Mouse (Mus musculus): ENCODE results near the gene Scrn2. TPM values are rescaled to one million over a fixed set of nuclear protein-coding genes. Genes with fewer than 3 reads are reported as not detected.
A peak's percentile ranks its signal among the peaks of the same experiment; 100 is the strongest.

The Scrn2 gene
- total RNA-seq, 4 experiments from 2014 or later, result 4.3 to 6.9 (median 6.3) TPM

DNA sequence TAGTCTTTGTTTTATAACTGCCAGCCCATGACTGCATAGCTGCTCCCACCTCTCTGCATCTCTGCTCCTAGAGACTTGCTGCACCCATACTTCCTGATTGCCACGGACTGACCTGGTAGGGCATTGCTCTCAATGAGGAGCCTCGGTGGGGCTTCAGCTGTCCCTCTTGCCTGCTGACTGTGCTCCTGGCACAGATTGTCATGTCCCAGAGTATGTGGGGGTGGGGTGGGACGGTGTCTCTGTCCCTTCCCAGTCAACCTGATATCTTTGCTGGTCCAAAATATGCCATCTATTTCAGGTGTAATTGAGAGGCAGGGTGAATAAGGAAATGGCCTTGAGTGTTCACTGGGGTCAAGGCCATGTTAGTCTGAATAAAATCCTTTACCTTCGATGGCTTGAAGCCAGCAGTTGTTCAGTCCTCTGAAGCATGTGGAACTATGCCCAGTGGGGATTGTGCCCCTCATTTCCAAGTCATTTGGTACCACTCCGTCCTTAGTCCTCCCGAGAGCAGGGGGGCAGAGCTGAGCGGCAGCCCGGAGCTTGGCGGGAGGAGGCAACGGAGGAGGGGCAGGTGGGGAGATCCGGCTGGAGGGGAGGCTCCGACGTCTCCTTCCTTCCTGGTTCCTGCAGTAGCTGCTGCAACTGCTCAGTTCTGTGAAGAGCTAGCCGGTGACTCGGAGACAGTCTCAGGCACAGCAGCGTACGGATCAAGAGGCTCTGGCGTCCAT lies 20.6 kb downstream of the Scrn2 start, which contains the start of gene Osbpl7:
Gene Osbpl7 (plus strand): TSS at position 413 of the 728 bp plus-strand sequence.
- peak; percentile 70 to 73 for DNase-seq (ENCODE audit: low spot score in 2 of 2)

DNA sequence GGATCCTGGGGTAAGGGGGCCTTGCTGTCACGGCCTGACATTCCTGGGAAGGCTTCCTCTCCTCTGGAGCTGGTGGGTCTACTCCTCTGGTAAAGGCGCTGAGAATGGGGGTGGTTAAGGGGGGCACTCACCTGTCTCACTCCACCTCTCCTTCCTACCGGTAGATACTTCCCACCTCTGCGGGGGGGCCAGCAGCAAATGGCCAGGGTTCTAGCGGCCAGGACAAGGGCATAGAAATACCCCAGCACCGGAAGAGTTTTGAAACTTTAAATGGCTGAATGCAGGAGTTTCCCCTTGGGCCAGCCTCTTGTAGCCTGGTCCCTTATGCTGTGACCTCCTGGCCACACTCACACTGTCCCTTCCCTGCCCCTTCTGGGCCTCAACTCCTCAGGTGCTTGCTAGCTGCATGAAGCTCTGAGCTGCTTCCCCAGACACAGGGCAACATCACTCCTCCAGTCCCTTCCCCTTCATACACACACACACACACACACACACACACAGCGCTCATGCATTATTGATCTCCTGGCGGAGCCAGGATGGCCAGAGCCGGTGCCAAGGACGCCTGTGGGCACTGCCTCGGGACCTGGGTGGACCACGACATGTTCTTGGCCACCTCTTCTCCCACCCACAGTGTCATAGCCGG lies 21.3 kb downstream of the Scrn2 start:
- DNase-seq (ENCODE audit: low spot score in 2 of 2), result no peak

DNA sequence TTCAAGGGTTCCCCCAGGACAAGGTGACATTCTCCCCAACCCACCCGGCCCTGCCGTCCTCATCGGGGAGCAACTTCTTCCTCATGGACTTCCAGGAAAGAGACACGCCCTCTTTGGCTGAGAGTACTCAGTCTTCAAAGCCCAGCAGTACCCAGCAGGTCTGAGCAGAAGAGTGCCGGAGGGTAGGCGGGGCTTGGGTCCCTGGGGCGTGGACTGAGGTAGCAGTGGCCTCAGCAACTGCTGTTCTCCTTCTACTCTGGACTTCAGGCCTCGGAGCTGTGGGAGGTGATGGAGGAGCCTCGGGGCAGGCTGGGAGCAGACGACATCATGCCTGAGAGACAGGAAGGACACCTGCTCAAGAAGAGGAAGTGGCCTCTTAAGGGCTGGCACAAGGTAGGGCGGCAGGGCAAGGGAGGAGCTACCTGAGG lies 22.5 kb downstream of the Scrn2 start:
- DNase-seq (ENCODE audit: low spot score in 2 of 2), result no peak

DNA sequence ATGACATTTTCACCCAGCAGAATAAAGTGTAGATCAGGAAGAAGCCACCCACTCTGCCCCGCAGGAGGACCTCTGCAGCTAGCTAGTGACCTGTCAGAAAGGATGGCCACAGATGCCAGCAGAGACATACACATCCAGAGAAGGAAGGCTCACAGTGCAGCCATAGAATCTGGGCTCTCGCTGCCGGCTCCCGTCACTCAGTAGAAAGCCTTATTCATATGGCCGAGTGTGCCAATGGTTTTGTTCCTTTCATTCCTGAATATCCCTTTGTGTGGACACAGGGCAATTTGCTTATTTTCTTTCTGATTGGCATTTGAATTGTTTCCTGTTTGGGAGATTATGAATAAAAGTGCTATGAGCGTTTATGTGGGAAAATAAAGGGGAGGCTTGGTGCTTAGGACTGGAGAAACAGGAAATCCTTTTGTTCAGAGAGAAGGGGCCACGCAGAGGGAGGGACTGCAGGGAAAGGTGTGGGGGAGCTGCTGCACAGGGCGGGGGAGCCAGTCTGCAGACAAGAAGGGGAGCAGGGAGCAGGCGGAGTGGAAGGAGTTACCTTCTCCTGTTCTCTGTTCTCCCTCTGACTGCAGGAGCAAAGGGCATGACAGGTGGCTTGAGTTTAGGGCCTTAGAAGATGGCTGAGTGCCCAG lies 33.7 kb downstream of the Scrn2 start:
- DNase-seq (ENCODE audit: low spot score in 2 of 2), result peak in 1 of 2 experiments; percentile 40

DNA sequence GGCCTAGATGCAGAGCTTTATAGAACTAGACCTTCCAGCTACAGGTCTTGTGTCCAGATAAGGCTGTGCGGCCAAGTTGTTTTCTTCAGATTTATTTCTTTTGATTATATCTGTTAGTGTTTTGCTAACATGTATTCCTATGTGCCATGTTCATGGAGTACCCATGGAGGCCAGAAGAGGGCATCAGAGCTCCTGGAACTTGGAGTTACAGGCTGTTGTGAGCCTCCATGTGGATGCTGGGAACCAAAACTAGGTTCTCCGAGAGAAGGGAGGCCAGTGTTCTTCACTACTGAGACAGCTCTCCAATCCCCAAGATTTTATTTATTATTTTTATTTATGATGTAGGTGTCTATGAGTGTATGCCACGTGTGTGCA lies 34.2 kb downstream of the Scrn2 start:
- DNase-seq (ENCODE audit: low spot score in 2 of 2), result no peak

DNA sequence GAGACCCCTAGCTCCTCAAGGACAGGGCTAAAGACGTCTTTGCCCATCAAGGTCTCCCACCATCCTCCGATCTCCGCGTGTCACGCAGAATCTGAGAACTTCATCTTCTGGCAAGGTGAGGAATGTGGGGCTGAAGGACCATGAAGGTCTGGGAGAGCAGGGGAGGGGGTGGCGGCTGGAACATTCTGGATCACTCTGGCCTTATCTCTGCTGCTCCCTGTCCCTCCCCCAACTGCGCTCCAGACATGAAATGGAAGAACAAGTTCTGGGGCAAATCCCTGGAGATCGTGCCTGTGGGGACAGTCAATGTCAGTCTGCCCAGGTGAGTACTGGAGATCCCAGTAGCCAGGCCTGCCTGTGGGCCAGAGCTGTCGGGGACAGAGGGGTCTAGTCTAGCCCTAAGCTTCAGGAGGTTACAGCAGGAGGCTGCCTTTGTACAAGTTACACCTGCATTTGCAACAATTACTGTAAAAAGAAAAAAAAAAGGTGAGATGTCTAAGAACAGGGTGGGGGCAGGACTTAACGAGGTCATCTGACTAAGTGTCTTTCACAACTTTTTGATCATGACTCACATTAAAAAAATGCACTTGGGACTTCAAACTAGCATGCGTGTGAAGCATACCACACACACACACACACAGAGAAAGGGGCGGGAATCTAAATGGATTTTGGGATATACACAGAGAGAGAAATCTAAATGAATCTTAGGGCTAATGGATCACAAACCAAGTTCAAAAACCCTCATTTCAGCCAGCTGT lies 36.0 kb downstream of the Scrn2 start:
- DNase-seq (ENCODE audit: low spot score in 2 of 2), result no peak

DNA sequence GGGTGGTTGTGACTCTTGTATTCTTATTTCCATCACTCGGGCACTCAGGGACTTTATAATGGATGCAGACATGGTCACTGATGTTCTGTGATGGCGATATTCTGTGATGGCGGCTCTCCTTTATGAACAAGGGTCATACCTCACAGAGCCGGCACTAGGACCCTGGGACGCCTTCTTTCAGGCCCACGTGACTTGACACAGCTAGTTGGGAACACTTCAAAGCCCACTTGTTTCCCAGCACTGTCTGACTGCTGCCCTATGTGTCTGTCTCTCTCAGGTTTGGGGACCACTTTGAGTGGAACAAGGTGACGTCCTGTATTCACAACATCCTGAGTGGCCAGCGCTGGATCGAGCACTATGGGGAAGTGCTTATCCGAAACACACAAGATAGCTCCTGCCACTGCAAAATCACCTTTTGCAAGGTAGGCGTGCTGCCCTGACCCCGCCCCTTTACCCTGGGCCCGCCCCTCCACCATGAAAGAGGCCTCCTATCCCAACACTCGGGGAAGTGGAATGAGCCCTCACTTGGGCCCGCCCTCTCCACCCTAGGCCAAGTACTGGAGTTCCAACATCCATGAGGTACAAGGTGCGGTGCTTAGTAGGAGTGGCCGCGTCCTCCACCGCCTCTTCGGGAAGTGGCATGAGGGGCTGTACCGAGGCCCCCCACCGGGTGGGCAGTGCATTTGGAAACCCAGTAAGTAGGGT lies 37.1 kb downstream of the Scrn2 start:
- DNase-seq (ENCODE audit: low spot score in 2 of 2), result no peak

DNA sequence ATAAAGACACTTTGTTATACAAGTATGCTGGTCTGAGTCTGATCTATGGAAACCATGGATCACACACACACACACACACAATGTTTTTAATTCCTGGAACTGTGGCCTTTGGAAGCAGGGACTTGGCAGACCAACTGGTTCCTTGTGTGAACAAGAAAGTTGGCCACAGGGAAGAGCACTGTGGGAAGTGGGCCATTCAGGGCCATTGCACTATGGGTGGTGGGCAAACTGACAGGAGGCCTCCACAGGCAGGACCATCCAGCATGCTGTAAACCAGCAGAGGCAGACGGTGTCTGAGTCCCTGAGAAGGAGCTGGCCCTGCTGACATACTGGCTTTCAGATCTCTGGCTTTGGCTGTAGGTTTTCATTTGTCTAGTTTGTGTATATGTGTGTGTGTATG lies 39.6 kb downstream of the Scrn2 start:
- DNase-seq (ENCODE audit: low spot score in 2 of 2), result no peak

DNA sequence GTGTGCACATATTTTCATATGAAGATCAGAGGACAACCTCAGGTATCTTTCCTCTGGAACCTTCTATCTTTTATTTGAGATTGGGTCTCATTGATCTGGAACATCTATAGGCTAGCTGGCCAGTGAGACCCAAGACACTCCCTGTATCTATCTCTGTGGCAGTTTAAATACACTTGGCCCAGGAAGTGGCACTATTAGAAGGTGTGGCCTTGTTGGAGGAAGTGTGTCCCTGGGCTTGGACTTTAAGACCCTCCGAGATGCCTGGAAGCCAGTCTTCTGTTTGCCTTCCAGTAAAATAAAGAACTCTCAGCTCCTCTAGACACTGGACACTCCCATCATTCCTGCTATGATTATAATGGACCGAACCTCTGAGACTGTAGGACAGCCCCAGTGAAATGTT lies 40.0 kb downstream of the Scrn2 start:
- DNase-seq (ENCODE audit: low spot score in 2 of 2), result no peak

DNA sequence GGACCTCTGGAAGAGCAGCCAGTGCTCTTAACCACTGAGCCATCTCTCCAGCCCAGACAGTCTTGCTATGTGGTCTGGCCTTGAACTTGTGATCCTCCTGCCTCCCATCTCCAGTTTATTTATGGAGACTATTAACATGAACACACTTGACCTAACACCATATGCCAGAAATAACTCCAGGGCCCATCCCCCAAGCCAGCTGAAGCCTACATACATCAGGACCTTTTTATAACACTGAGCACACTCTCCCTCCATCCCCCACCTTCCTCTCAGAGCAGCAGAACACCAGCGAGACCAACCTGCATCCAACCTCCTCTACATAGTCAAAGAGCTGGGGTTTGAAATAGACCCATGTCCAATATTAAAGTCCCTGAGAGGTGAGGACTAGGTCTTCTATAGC lies 41.4 kb downstream of the Scrn2 start:
- DNase-seq (ENCODE audit: low spot score in 2 of 2), result no peak

DNA sequence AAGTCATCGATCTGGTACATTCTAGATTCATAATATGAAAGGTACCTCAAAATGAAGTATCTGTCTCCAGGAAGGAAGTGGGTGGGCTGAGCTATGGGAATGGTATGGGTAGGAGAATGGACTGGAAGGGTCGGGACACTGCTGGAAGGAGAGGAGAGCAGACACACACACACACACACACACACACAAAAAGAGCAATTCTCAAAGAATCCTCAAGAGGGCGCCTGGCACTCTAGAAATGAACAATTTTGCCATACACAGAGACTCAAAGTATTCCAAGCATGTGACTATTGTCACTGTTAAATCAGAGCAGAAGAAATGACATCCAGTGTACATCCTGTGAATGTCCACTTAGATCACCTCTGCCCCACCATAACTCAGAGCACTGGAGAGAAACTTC lies 42.8 kb downstream of the Scrn2 start:
- peak in 1 of 2 experiments; percentile 68 for DNase-seq (ENCODE audit: low spot score in 2 of 2)

DNA sequence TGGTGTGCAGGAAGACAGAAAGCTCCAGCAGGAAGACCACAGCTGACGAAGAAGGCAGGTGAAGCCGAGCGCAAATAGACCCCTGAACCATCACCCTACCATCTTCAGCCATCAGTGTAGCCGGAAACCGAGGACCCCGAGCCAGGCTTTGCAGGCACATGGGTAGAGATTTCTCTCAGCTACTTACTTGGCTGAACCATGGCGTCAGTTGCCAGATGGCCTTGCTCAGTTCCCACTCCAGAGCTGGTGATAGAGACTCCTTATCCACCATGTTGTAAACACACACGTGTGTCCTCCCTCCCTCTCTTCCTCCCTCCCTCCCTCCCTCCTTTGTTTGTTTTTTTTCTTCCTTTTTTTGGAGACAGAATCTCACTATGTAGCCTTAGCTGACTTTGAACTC lies 44.5 kb downstream of the Scrn2 start:
- DNase-seq (ENCODE audit: low spot score in 2 of 2), result no peak

DNA sequence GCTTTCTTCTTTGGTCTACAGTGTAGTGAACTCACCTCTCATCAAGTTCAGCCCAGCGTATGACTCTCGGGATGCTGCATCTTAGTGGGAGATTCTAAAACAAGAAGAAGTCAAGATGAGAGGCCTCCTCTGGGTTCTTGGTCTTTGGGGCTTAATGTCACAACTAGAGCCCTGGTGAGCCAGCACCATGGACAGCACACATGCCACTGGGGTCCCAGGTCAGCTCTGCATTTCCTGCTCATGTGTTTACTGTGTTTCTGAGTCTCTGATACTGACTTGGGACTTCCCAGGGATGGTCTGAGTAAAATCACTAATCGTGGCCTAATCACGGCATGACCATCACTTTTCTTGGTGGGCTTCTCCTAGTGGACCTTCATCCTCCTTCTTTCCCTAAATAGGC lies 49.0 kb downstream of the Scrn2 start:
- no peak for DNase-seq (ENCODE audit: low spot score in 2 of 2)

DNA sequence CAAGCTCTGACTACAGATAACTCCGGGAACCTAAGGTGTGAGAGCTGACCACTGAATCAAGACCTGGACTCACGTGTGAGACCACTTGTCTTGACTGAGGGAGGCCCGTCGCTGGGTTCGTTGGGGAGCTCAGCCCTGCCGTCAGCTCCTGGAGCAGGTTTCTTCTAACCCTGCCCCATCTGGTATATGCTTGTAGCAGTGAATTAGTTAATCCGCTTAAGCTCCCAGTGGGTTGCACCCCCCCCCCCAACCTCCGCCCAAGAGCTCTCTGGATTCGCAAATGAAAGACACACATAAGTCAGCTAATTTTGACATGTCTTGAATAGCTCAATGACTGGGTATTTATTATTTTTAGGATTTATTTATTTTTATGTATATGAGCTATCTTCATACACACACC lies 50.6 kb downstream of the Scrn2 start:
- DNase-seq (ENCODE audit: low spot score in 2 of 2), result no peak

DNA sequence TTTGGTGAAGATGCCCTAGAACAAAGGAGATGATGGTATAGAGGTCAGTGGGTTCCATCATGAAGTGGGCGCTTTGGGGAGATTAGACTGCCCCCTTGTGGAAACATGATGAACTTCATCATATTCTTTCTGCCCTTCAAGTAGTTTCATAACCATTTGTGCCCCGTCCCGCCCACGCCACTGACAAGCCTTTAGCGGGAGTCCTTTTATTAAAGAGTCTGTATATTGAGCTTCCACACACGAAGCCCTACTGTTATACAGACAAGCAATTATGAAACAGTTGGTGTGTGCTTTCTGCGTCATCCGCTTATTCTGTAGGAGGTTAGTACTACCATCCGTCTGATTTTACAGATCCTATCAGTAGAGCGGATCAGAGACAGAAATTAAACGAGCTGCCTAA lies 53.2 kb downstream of the Scrn2 start:
- DNase-seq (ENCODE audit: low spot score in 2 of 2), result peak; percentile 61 to 68

Small RNA genes lying within 50 kb of the gene (microRNA-seq; reads per million reads assigned to microRNA genes)
- gene Mir8103, result 1.3 to 1.8 reads per million in 2 experiments

Other genes starting within 250 kb of the Scrn2 start
- gene Cbx1, start 240.8 kb upstream of the Scrn2 start, total RNA-seq (2022), result 10 to 100 TPM; 40.1 to 52.0 (median 44.0) TPM
- gene Nfe2l1, start 200.0 kb upstream of the Scrn2 start, total RNA-seq (2022), result 100 to 1,000 TPM; 234 to 271 (median 260) TPM
- 10 to 100 TPM in 2 of 4 experiments, 1 to 10 TPM in 2; 8.2 to 11.6 (median 9.5) TPM for gene Copz2, start 180.1 kb upstream of the Scrn2 start, total RNA-seq (2022)
- gene Cdk5rap3, start 113.4 kb upstream of the Scrn2 start, total RNA-seq (2022), result 10 to 100 TPM; 33.9 to 49.1 (median 44.8) TPM
- gene Prr15l, start 101.8 kb upstream of the Scrn2 start, total RNA-seq (2022), result not detected
- 10 to 100 TPM; 38.1 to 41.5 (median 39.6) TPM for gene Pnpo, start 86.0 kb upstream of the Scrn2 start, total RNA-seq (2022)
- gene Sp2, start 47.0 kb upstream of the Scrn2 start, total RNA-seq (2022), result 10 to 100 TPM in 3 of 4 experiments, 1 to 10 TPM in 1; 9.6 to 14.2 (median 11.8) TPM
- gene Sp6, start 16.5 kb upstream of the Scrn2 start, total RNA-seq (2022), result 1 to 10 TPM in 3 of 4 experiments, under 1 TPM in 1; 0.83 to 1.7 (median 1.5) TPM
- gene Lrrc46, start 11.5 kb downstream of the Scrn2 start, total RNA-seq (2022), result 1 to 10 TPM in 2 of 4 experiments, under 1 TPM in 2; 0.87 to 1.9 (median 1.3) TPM
- gene Mrpl10, start 11.6 kb downstream of the Scrn2 start, total RNA-seq (2022), result 10 to 100 TPM; 76.3 to 85.2 (median 77.8) TPM
- gene Osbpl7, start 20.7 kb downstream of the Scrn2 start, total RNA-seq (2022), result 10 to 100 TPM; 18.6 to 21.7 (median 20.6) TPM
- gene Tbx21, start 85.4 kb downstream of the Scrn2 start, total RNA-seq (2022), result under 1 TPM in 1 of 4 experiments, not detected in 3; 0.18 TPM
- 10 to 100 TPM; 85.9 to 92.0 (median 89.4) TPM for gene Tbkbp1, start 121.6 kb downstream of the Scrn2 start, total RNA-seq (2022)
- 100 to 1,000 TPM; 126 to 131 (median 130) TPM for gene Kpnb1, start 157.9 kb downstream of the Scrn2 start, total RNA-seq (2022)

All from layer of hippocampus, adult 8-10 months (tissue).